Mouse (Mus musculus) erythroblast, embryonic 14.5 days (primary cell): Measurements from ENCODE around the gene Bicdl2.

ENCODE experiments used
- GATA1 ChIP-seq: IDR thresholded peaks from 2 replicates; pipeline ENCODE4 v1.6.1; 2012; ENCODE audit warnings: low read length, inconsistent platforms, mixed read lengths
- TAL1 ChIP-seq: IDR thresholded peaks from 3 replicates; pipeline ENCODE4 v1.6.1; 2012; ENCODE audit warnings: low read length, inconsistent platforms, mixed read lengths

DNA sequence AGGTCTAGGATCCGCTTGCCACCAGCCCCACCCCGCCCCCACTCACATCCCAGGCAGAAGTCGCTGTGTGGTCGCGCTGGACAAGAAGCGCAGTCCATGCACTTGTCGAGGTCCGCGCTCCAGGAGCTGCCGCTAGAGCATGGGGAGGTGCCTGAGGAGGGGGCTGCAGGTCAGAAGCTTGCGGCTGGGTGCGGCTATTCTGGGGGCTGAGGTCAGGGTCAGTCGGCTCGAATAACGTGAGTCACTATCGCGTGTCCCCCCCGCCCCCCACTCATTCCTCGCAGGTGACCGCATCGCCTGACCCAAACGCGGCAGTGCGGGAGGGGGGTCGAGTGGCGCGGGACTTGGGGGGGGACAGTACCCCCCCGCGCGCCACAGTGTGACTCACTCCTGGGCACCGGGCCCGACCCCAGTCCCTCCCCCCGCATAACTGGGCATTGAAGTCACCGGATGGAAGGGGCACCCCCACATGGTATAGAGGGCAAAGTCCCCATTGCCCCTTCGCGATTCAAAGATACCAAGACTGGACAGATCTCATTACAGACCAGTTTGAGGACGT lies 16.2 kb downstream of the Bicdl2 start:
- TF ChIP-seq TAL1 (no peak), GATA1 (no peak)
